Mouse (Mus musculus) cerebellum, adult 2 months (tissue): ENCODE data around the gene Fam171a2.

Experiments used
- CTCF ChIP-seq: fragments of 200-500 bp; IDR thresholded peaks from 2 replicates; pipeline ENCODE4 v1.5.1; 2011; ENCODE audit warnings: low read depth, mild to moderate bottlenecking, control low read depth, low read length, moderate library complexity, borderline replicate concordance; ENCODE audit not compliant: insufficient read depth
- POLR2A ChIP-seq: fragments of 200-500 bp; IDR thresholded peaks from 2 replicates; pipeline ENCODE4 v1.6.1; 2011; ENCODE audit warnings: low read length, control low read depth, borderline replicate concordance; ENCODE audit not compliant: insufficient read depth

- TF ChIP-seq CTCF (no peak), POLR2A (no peak)
These were observed 17.4 kb upstream of the Fam171a2 start for GRCm38 (mm10) chr11:102464901-102465300.
